Mouse (Mus musculus) thymus, adult 2 months (tissue): ENCODE results near the gene Myl12a.

Source experiments
- CTCF ChIP-seq: fragments of 200-500 bp; IDR thresholded peaks from 2 replicates; pipeline ENCODE4 v1.5.1; 2012; ENCODE audit warnings: mild to moderate bottlenecking, control low read depth, low read length, moderate library complexity, borderline replicate concordance; ENCODE audit not compliant: control insufficient read depth, poor library complexity, insufficient read depth; ENCODE audit errors: extremely low read depth
- POLR2A ChIP-seq: fragments of 200-500 bp; IDR thresholded peaks from 2 replicates; pipeline ENCODE4 v1.6.1; 2012; ENCODE audit warnings: mild to moderate bottlenecking, low read length, control low read depth, moderate library complexity; ENCODE audit not compliant: control insufficient read depth, poor library complexity, insufficient read depth; ENCODE audit errors: extremely low read depth

DNA sequence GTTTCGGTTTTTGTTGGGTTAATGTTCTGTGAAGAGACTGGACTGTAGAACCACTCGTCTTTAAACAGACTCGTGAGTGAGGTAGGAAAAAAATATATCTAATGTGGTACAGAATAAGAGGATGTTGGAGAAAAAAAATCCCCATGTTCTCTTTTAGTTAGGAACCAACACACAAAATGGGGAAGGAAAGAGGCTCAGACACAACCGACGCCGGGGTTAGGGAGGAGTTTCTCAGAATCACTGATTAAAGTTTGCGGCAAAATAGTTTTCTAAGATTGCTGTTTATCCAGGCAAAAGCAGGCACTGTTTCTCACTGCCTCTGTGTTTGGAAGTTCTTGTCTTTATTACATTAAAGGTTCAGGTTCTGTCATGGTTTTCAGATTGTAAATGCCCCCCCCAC lies 36.6 kb downstream of the Myl12a start:
- TF ChIP-seq CTCF = no peak
- TF ChIP-seq POLR2A = no peak
